ENCODE assay signal across 8 mouse cellular contexts in the genomic region with DNA sequence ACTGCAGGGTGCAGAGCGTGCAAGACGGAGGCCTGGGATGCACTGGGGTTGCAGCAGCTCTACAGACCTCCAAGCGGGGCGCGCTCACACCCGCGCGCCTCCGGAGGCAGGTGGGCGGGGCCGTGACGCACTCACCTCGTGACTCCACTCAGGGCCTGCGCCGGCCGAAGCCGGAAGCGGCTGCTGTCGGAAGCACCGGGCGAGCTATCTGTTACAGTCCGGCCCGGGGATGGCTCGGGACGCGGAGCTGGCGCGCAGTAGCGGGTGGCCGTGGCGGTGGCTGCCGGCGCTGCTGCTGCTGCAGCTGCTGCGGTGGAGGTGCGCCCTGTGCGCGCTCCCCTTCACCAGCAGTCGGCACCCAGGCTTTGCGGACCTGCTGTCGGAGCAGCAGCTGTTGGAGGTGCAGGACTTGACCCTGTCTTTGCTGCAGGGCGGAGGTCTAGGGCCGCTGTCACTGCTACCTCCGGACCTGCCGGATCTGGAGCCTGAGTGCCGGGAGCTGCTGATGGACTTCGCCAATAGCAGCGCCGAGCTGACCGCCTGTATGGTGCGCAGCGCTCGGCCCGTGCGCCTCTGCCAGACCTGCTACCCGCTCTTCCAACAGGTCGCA.
DNase-seq lines count a peak whose midpoint lies in the region; ATAC-seq and TF ChIP-seq lines count a peak whose summit lies in the region.

No protein-coding gene starts in this region.

- H3K36me3 ChIP-seq in E14TG2a.4 (ENCODE audit: insufficient read depth, low read length): 0 out of 2 replicates have a peak, but pooled peaks cover 7% of the 10 kb centered on the region
- peaks cover 2% of the 10 kb centered on the region for H3K36me3 ChIP-seq in forebrain, embryonic 13.5 days (ENCODE audit: poor library complexity, severe bottlenecking)
- H3K36me3 ChIP-seq in neural tube, embryonic 15.5 days: peaks cover 3% of the 10 kb centered on the region

- peak overlapping the region; percentile 94 for H3K4me3 ChIP-seq in E14TG2a.4 (replicated peaks; ENCODE audit: low read length)
- peak overlapping the region; percentile 70 for H3K4me3 ChIP-seq in forebrain, embryonic 13.5 days
- peak overlapping the region; percentile 100 for H3K4me3 ChIP-seq in neural tube, embryonic 15.5 days (replicated peaks)

- H3K9ac ChIP-seq in forebrain, embryonic 13.5 days: peak overlapping the region; percentile 83
- H3K9ac ChIP-seq in neural tube, embryonic 15.5 days (replicated peaks): peak overlapping the region; percentile 92

- H3K4me1 ChIP-seq in E14TG2a.4 (replicated peaks; ENCODE audit: low read depth, low read length): peaks cover 15% of the 10 kb centered on the region
- H3K4me1 ChIP-seq in forebrain, embryonic 13.5 days: peaks cover 16% of the 10 kb centered on the region
- H3K4me1 ChIP-seq in neural tube, embryonic 15.5 days: peaks cover 20% of the 10 kb centered on the region

- H3K9me3 ChIP-seq in E14TG2a.4 (ENCODE audit: low read length): no peaks in the 10 kb centered on the region
- H3K9me3 ChIP-seq in forebrain, embryonic 13.5 days (replicated peaks): no peaks in the 10 kb centered on the region
- no peaks in the 10 kb centered on the region for H3K9me3 ChIP-seq in neural tube, embryonic 15.5 days (replicated peaks)

- H3K27me3 ChIP-seq in E14TG2a.4 (ENCODE audit: insufficient read depth, low read length): no peaks in the 10 kb centered on the region
- no peaks in the 10 kb centered on the region for H3K27me3 ChIP-seq in forebrain, embryonic 13.5 days
- H3K27me3 ChIP-seq in neural tube, embryonic 15.5 days (replicated peaks): no peaks in the 10 kb centered on the region

- DNase-seq in c-Kit-positive CD71-positive TER-119-positive erythroid progenitor cells, embryonic 14.5 days (ENCODE audit: low spot score): peak; percentile 86
- DNase-seq in heart, postnatal 14 days: peak; percentile 91 to 94
- DNase-seq in layer of hippocampus, adult 11-12 months (ENCODE audit: low spot score): peak; percentile 92
- DNase-seq in lung, adult 18-20 months: peak; percentile 90 to 92
- DNase-seq in testis, postnatal 14 days (ENCODE audit: low spot score): peak; percentile 89

- under 1% methylated on average over 56 of the region's 56 CpGs for WGBS in forebrain, embryonic 13.5 days
- under 1% methylated on average over 56 of the region's 56 CpGs for WGBS in neural tube, embryonic 15.5 days

- peak; percentile 99 for ATAC-seq in forebrain, embryonic 13.5 days
- peak; percentile 98 for ATAC-seq in neural tube, embryonic 15.5 days (ENCODE audit: low FRiP score)

- H3K4me2 ChIP-seq in forebrain, embryonic 13.5 days: peak overlapping the region; percentile 81
- H3K4me2 ChIP-seq in neural tube, embryonic 15.5 days: peak overlapping the region; percentile 76

- H3K27ac ChIP-seq in forebrain, embryonic 13.5 days: peak overlapping the region; percentile 65
- peak overlapping the region; percentile 82 for H3K27ac ChIP-seq in neural tube, embryonic 15.5 days (replicated peaks)

- intact Hi-C loops in heart, postnatal 14 days (cut with DNase I): no loop called here

- no peak for TF ChIP-seq CTCF in E14TG2a.4 (conservative IDR thresholded peaks at IDR 0.05; ENCODE audit: low read length)

Comparison
In these comparisons a context has a peak if more than half of its experiments do, and no peak if none do; other contexts are left out.
1. Peak in every context shown above with its lines: DNase-seq, ATAC-seq, H3K4me3 ChIP-seq and H3K27ac ChIP-seq.